Mouse (Mus musculus): ENCODE measurements around the gene P2ry6. TPM values are rescaled to one million over a fixed set of nuclear protein-coding genes. Genes with fewer than 3 reads are reported as not detected.
A peak's percentile ranks its signal among the peaks of the same experiment; 100 is the strongest.

Gene P2ry6
- polyA plus RNA-seq, 1 experiment from 2014 or later: 3.8 TPM

DNA sequence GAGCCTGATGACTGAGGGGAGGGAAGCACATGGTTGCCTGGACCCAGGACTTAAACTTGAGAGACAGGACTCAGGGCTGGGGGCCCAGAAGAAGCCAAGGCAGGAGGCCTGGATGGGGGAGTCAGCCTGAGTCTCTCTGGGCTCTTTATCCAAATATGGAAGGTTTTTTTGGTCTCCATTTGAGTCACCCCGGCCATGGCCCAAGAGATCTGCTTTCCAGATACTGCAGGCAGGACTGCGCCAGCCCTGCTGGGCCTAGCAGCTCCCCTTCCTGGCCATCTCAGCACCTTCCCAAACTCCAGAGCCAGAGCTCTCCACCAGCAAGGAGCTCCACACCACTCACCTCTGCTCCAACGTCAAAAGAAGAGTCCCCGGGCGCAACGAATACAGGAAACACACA lies 57.9 kb downstream of the P2ry6 start:
- peaks cover 94% of the 10 kb centered on the region for H3K4me1 ChIP-seq (replicated peaks)

DNA sequence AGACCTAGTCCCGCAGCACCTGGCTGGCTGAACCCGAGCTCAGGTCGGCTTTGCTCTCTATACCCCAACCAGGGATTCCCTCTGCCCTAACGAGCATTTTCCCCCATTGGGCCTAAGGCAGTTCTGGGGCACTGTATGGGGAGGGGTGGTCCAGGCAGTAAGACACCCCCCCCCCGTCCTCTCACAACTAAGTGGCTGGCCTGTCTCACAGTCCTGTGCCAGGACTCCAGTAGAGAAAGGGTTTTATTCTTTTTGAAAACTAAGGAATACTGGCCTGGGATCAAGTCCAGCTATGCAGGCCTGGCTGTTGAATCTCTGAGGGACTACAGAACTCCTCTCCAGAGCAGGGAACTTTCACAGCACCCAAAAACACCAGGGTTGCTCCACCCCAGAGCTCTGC lies 59.2 kb downstream of the P2ry6 start:
- Histone ChIP-seq H3K4me2 (no peak overlapping the region), H3K36me3 (no peaks in the 10 kb centered on the region), H3K27ac (0 out of 2 replicates have a peak overlapping the region, but pooled peaks have one; percentile 7), H3K9me3 (replicated peaks) (no peaks in the 10 kb centered on the region), H3K9ac (no peak overlapping the region), H3K27me3 (no peaks in the 10 kb centered on the region), H3K4me1 (replicated peaks) (peaks cover 98% of the 10 kb centered on the region), H3K4me3 (no peak overlapping the region)
- no peak for ATAC-seq (replicated peaks; ENCODE audit: insufficient number of reproducible peaks, insufficient read depth, low FRiP score, low read depth)
- 73% methylated on average over 5 of the region's 5 CpGs for WGBS

More for the DNA sequence above, 57.9 kb downstream of the P2ry6 start:
- no peak overlapping the region for H3K4me2 ChIP-seq
- no peak overlapping the region for H3K9ac ChIP-seq
- no peak for ATAC-seq (replicated peaks; ENCODE audit: insufficient number of reproducible peaks, insufficient read depth, low FRiP score, low read depth)
- H3K36me3 ChIP-seq: no peaks in the 10 kb centered on the region
- H3K27me3 ChIP-seq: no peaks in the 10 kb centered on the region
- H3K27ac ChIP-seq: peak overlapping the region; percentile 49
- H3K9me3 ChIP-seq (replicated peaks): no peaks in the 10 kb centered on the region
- 39% methylated on average over 6 of the region's 6 CpGs for WGBS
- no peak overlapping the region for H3K4me3 ChIP-seq

- Histone ChIP-seq H3K4me3 (no peak overlapping the region), H3K36me3 (no peaks in the 10 kb centered on the region), H3K4me1 (replicated peaks) (peaks cover 96% of the 10 kb centered on the region), H3K4me2 (peak overlapping the region; percentile 38), H3K9me3 (replicated peaks) (no peaks in the 10 kb centered on the region), H3K27me3 (no peaks in the 10 kb centered on the region), H3K9ac (no peak overlapping the region), H3K27ac (peak overlapping the region; percentile 54)
- no peak for ATAC-seq (replicated peaks; ENCODE audit: insufficient number of reproducible peaks, insufficient read depth, low FRiP score, low read depth)
- 33% methylated on average over 9 of the region's 9 CpGs for WGBS
These were observed 62.7 kb downstream of the P2ry6 start for GRCm38 (mm10) chr7:100911791-100912190.

DNA sequence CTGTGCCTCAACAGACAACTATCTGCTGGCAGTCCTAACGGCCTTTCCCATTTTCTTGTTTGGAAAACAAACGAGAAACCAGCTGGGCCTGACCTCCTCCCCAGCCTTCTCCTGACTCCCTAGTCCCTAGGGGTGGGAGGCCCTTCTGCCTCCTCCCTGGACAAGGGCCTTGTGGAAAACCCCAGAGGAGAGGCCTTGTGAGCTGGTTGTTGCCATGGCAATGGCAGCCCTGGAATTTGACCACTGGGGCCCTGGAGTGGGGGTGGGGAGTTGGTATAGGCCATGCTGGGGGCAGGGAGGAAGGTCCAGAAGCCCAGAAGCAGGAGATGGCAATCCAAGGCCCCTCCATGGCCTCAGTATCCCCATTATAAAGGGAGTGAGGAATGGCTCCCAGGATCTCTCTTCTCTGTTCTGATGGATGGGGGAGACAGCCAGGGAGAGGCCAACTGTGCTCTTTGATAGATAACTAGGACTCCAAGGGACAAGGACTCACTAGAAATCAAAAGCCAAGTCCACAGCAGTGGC lies 63.1 kb downstream of the P2ry6 start:
- H3K27me3 ChIP-seq: no peaks in the 10 kb centered on the region
- no peak overlapping the region for H3K4me3 ChIP-seq
- H3K4me1 ChIP-seq (replicated peaks): peaks cover 91% of the 10 kb centered on the region
- ATAC-seq (replicated peaks; ENCODE audit: insufficient number of reproducible peaks, insufficient read depth, low FRiP score, low read depth): no peak
- peak overlapping the region; percentile 54 for H3K27ac ChIP-seq
- no peaks in the 10 kb centered on the region for H3K9me3 ChIP-seq (replicated peaks)
- peak overlapping the region; percentile 38 for H3K4me2 ChIP-seq
- H3K9ac ChIP-seq: no peak overlapping the region
- no peaks in the 10 kb centered on the region for H3K36me3 ChIP-seq
- WGBS: 17% methylated on average over 2 of the region's 2 CpGs

DNA sequence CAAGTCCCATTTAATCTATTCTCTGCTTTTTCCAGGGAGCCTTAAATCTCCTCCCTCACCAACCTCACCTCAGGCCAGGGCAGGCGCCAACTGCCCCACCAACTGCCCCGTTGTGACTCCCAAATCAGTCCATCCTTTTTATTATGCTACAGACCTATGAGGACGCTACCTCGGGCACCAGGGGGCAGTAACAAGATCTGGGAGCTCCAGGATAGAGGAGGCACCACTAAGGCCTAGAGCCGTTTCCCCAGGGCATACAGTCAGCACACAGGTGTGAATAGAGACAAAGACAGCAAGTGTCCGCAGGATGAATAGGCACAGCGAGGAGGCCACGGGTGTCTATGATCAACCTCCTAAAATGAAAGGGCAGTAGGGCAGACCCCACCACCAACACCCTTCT lies 65.9 kb downstream of the P2ry6 start:
- Histone ChIP-seq H3K36me3 (no peaks in the 10 kb centered on the region), H3K9me3 (replicated peaks) (no peaks in the 10 kb centered on the region), H3K4me2 (no peak overlapping the region), H3K27me3 (no peaks in the 10 kb centered on the region), H3K9ac (no peak overlapping the region), H3K27ac (peak overlapping the region; percentile 68), H3K4me3 (no peak overlapping the region), H3K4me1 (replicated peaks) (peaks cover 68% of the 10 kb centered on the region)
- no peak for ATAC-seq (replicated peaks; ENCODE audit: insufficient number of reproducible peaks, insufficient read depth, low FRiP score, low read depth)
- WGBS: 47% methylated on average over 8 of the region's 8 CpGs

- H3K36me3 ChIP-seq: no peaks in the 10 kb centered on the region
- WGBS: 78% methylated on average over 8 of the region's 8 CpGs
- no peak overlapping the region for H3K9ac ChIP-seq
These were observed 66.4 kb downstream of the P2ry6 start for GRCm38 (mm10) chr7:100908061-100908460.

GRCm38 (mm10) chr7:100907231-100907630 lies 67.2 kb downstream of the P2ry6 start:
- Histone ChIP-seq H3K4me1 (replicated peaks) (peaks cover 56% of the 10 kb centered on the region), H3K27me3 (no peaks in the 10 kb centered on the region), H3K27ac (peak overlapping the region; percentile 68), H3K9me3 (replicated peaks) (no peaks in the 10 kb centered on the region), H3K4me3 (no peak overlapping the region), H3K4me2 (0 out of 2 replicates have a peak overlapping the region, but pooled peaks have one; percentile 11), H3K36me3 (no peaks in the 10 kb centered on the region), H3K9ac (no peak overlapping the region)
- no peak for ATAC-seq (replicated peaks; ENCODE audit: insufficient number of reproducible peaks, insufficient read depth, low FRiP score, low read depth)
- WGBS: 0% methylated on average over 1 of the region's 1 CpGs

More at GRCm38 (mm10) chr7:100908061-100908460, 66.4 kb downstream of the P2ry6 start:
- peak; percentile 22; the same call in 1 of the 2 replicates for ATAC-seq (replicated peaks; ENCODE audit: insufficient number of reproducible peaks, insufficient read depth, low FRiP score, low read depth)
- no peaks in the 10 kb centered on the region for H3K9me3 ChIP-seq (replicated peaks)
- H3K4me2 ChIP-seq: no peak overlapping the region
- H3K4me1 ChIP-seq (replicated peaks): peaks cover 63% of the 10 kb centered on the region
- peak overlapping the region; percentile 68 for H3K27ac ChIP-seq
- no peaks in the 10 kb centered on the region for H3K27me3 ChIP-seq
- H3K4me3 ChIP-seq: no peak overlapping the region

DNA sequence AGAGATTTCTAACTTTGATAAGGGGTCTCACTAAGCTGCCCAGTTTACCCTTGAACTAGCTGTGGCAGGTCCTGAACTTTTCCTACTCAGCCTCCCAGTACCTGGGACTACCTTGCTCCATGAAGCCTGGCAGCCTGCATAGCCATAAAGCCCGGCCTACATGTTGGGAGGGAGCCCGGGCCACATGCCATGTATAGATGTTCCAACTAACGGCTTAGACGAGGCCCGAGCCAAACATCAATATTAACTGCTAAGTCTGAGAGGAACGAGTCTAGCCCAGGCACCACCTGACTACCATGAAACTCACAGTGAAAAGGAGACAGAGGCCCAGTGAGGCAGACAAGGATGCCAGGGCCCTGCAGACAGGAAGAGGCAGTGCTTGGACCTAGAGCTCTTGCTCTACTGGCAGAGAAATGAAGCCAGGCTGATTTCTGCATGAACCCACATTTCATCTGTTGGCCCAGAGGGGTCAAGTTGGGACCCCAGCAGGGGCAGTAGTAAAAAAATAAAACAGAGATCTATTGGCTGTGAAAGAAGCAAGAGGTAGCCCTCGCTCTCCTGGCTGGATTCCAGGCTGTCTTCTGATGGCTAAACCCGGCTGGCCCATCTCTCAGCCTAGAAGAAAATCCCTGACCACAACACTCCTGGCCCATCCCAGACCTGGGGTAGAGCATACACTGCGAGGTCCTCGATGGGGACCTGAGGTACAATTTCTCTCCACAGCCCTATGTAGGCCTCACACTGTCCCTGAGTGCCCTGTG lies 68.2 kb downstream of the P2ry6 start:
- 86% methylated on average over 10 of the region's 10 CpGs for WGBS
- Histone ChIP-seq H3K4me1 (replicated peaks) (peaks cover 46% of the 10 kb centered on the region), H3K27me3 (no peaks in the 10 kb centered on the region), H3K27ac (no peak overlapping the region), H3K4me3 (no peak overlapping the region), H3K9ac (no peak overlapping the region), H3K36me3 (no peaks in the 10 kb centered on the region), H3K9me3 (replicated peaks) (no peaks in the 10 kb centered on the region), H3K4me2 (no peak overlapping the region)
- ATAC-seq (replicated peaks; ENCODE audit: insufficient number of reproducible peaks, insufficient read depth, low FRiP score, low read depth): no peak

DNA sequence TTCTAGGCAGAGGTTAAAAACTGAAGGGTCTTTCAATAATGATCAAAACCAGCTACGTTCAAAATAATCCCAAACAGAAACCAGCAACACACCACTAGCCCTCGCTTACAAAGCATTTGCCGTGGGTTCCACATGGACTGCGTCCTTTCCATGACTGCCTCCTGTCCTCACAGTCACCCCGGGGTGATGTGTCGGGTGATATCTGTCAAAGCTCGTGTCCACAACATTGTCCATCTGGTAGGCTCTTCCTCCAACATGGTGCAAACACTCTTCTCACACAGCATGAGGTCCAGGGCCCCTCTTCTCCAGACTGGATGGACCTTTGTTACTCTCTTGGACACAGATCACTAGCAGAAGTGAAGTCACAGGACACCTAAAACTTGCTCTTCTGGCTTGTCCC lies 69.4 kb downstream of the P2ry6 start:
- 44% methylated on average over 7 of the region's 7 CpGs for WGBS
- ATAC-seq (replicated peaks; ENCODE audit: insufficient number of reproducible peaks, insufficient read depth, low FRiP score, low read depth): no peak
- Histone ChIP-seq H3K4me2 (no peak overlapping the region), H3K27ac (no peak overlapping the region), H3K9ac (no peak overlapping the region), H3K4me3 (no peak overlapping the region), H3K36me3 (no peaks in the 10 kb centered on the region), H3K27me3 (no peaks in the 10 kb centered on the region), H3K9me3 (replicated peaks) (no peaks in the 10 kb centered on the region), H3K4me1 (replicated peaks) (peaks cover 34% of the 10 kb centered on the region)

DNA sequence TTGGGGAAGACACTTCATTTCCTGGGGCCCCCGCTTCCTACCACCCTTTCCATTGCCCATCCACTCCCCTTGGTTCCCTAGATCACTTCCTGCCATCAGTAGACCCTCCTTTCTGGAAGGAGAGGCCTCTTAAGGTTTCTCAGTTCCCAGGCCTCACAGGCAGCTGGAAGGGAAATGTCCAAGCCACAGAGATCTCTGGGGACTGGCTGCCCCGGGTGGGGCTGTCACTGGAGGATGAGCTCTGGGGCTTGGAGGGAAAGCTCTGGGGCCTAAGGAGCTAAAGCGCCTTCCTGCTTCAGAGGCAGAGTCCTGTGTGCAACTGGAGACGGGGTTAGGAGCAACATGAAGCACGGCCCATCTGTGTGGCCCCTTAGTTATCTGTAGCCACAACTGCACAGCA lies 69.8 kb downstream of the P2ry6 start:
- Histone ChIP-seq H3K4me3 (no peak overlapping the region), H3K27me3 (no peaks in the 10 kb centered on the region), H3K4me2 (no peak overlapping the region), H3K36me3 (no peaks in the 10 kb centered on the region), H3K27ac (no peak overlapping the region), H3K4me1 (replicated peaks) (peaks cover 30% of the 10 kb centered on the region), H3K9me3 (replicated peaks) (no peaks in the 10 kb centered on the region), H3K9ac (no peak overlapping the region)
- 60% methylated on average over 5 of the region's 5 CpGs for WGBS
- ATAC-seq (replicated peaks; ENCODE audit: insufficient number of reproducible peaks, insufficient read depth, low FRiP score, low read depth): no peak

- no peak overlapping the region for H3K4me2 ChIP-seq
- H3K4me1 ChIP-seq (replicated peaks): peaks cover 9% of the 10 kb centered on the region
- H3K4me3 ChIP-seq: no peak overlapping the region
- no peaks in the 10 kb centered on the region for H3K27me3 ChIP-seq
- no peak overlapping the region for H3K27ac ChIP-seq
- no peaks in the 10 kb centered on the region for H3K36me3 ChIP-seq
- H3K9ac ChIP-seq: no peak overlapping the region
- H3K9me3 ChIP-seq (replicated peaks): no peaks in the 10 kb centered on the region
- no peak for ATAC-seq (replicated peaks; ENCODE audit: insufficient number of reproducible peaks, insufficient read depth, low FRiP score, low read depth)
- 72% methylated on average over 9 of the region's 9 CpGs for WGBS
These were observed 71.9 kb downstream of the P2ry6 start for GRCm38 (mm10) chr7:100902451-100903137.
